Mouse (Mus musculus): ENCODE measurements around the gene Tmem51.

DNA sequence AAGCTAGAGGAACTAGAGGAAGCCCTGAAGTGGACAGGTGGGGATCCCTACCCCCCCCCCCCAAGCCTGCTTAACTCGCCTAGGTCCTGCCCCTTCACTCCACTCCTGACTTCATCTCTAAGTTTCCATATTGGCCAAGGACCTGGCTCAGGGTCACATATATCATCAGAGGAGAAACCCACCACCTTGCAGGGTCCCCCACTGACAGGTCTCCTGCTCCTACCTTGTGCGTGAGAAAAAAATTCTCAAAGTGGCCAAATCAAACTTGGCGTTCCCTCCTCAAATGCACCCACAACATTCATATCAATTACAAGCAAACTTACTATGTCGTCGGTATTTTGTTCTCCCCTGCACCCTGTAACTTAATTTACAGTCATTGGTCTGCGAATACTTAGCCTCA is 911 bp downstream of the Tmem51 start:
- TF ChIP-seq CTCF (conservative IDR thresholded peaks at IDR 0.05 in 1 of 2, IDR thresholded peaks at IDR 0.05 in 1 of 2; ENCODE audit: low read depth in 2 of 2, low read length in 2 of 2) (no peak), USF2 (conservative IDR thresholded peaks at IDR 0.05; ENCODE audit: low read depth, low read length) (no peak), POLR2A (IDR thresholded peaks at IDR 0.05; ENCODE audit: low read depth, low read length) (no peak), JUN (IDR thresholded peaks at IDR 0.05; ENCODE audit: insufficient read depth, low read depth, low read length) (no peak), CHD1 (IDR thresholded peaks at IDR 0.05; ENCODE audit: low read depth, low read length) (no peak), MXI1 (IDR thresholded peaks at IDR 0.05; ENCODE audit: low read depth, low read length) (no peak), TBP (conservative IDR thresholded peaks at IDR 0.05; ENCODE audit: low read depth, low read length) (no peak), POLR2AphosphoS2 (IDR thresholded peaks at IDR 0.05; ENCODE audit: low read depth, low read length) (no peak)

All from CH12.LX (cell line).